In the genomic region with DNA sequence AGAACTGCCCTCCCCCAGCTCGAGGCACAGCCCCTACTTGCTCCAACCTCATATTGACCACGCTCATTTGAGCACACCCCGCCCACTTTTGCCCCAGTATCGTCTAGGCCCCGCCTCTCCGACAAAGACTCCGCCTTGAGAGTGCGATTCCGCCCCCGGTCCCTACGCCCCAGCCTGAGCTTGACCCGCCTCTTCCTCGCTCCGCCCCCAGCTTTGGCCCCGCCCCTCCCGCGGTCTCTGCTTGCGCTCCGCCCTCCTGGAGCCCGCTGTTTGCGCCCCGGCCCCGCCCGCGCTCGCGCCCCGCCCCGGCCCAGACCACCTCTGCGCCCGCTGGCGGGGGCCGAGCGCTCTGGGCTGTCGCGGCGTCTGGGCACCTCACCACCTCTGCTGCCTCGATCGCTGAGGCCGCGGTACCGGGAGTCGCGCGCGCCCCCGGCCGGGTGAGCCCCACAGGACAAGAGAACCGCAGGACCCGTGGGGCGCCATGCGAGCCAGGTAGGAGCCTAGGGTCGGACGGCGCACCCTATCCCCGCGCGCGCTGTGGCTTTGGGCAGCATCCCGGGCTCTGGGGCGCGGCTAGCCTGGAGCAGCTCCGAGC, we compare ENCODE assay signal across 8 mouse cellular contexts. TPM values are rescaled to one million over a fixed set of nuclear protein-coding genes. Genes with fewer than 3 reads are reported as not detected.
DNase-seq lines count a peak whose midpoint lies in the region; ATAC-seq and TF ChIP-seq lines count a peak whose summit lies in the region.

A gene (plus strand): TSS at position 313 of the 598 bp plus-strand sequence.

- no peak for TF ChIP-seq CTCF in E14TG2a.4 (conservative IDR thresholded peaks at IDR 0.05; ENCODE audit: low read length)
- no peak; the same call in 1 of the 2 replicates for TF ChIP-seq CTCF in heart, postnatal 0 days (IDR thresholded peaks at IDR 0.05; ENCODE audit: low read depth)
- no peak for TF ChIP-seq CTCF in liver, embryonic 14.5 days (IDR thresholded peaks at IDR 0.05; ENCODE audit: low read depth)

- peak; percentile 87 for DNase-seq in cerebellum, adult 11 months
- peak; percentile 100 for DNase-seq in heart, postnatal 0 days (ENCODE audit: low spot score)
- peak; percentile 100 for DNase-seq in kidney, postnatal 36 days
- peak; percentile 73 to 80 (median 79) for DNase-seq in liver, embryonic 14.5 days (ENCODE audit: low read depth in 3 of 3, low spot score in 3 of 3)
- DNase-seq in neural tube, embryonic 10.5 days (ENCODE audit: extremely low spot score, low spot score): peak; percentile 99

- peak within 1 kb of the TSS; percentile 77 for H3K4me2 ChIP-seq in forebrain, embryonic 13.5 days
- peak within 1 kb of the TSS; percentile 87 for H3K4me2 ChIP-seq in heart, postnatal 0 days (ENCODE audit: low read depth, low read length)
- H3K4me2 ChIP-seq in liver, embryonic 14.5 days (ENCODE audit: low read depth): peak within 1 kb of the TSS; percentile 66
- H3K4me2 ChIP-seq in stomach, embryonic 15.5 days: peak within 1 kb of the TSS; percentile 64

- H3K27me3 ChIP-seq in E14TG2a.4 (ENCODE audit: insufficient read depth, low read length): 0 out of 2 replicates have a peak, but pooled peaks cover 5% of the 10 kb centered on the region
- no peaks in the 10 kb centered on the region for H3K27me3 ChIP-seq in forebrain, embryonic 13.5 days
- no peaks in the 10 kb centered on the region for H3K27me3 ChIP-seq in heart, postnatal 0 days (ENCODE audit: control insufficient read depth, insufficient read depth, low read length)
- peaks cover 19% of the 10 kb centered on the region for H3K27me3 ChIP-seq in liver, embryonic 14.5 days (ENCODE audit: control insufficient read depth, insufficient read depth, low read length)
- no peaks in the 10 kb centered on the region for H3K27me3 ChIP-seq in stomach, embryonic 15.5 days (replicated peaks)

- under 1% methylated on average over 59 of the region's 63 CpGs for WGBS in forebrain, embryonic 13.5 days
- WGBS in heart, postnatal 0 days: under 1% methylated on average over 54 of the region's 63 CpGs
- WGBS in liver, embryonic 14.5 days (ENCODE audit: insufficient replicate concordance): under 1% methylated on average over 62 of the region's 63 CpGs
- WGBS in stomach, embryonic 15.5 days: under 1% methylated on average over 62 of the region's 63 CpGs

- H3K36me3 ChIP-seq in E14TG2a.4 (ENCODE audit: insufficient read depth, low read length): peaks cover 7% of the 10 kb centered on the region
- no peaks in the 10 kb centered on the region for H3K36me3 ChIP-seq in forebrain, embryonic 13.5 days (ENCODE audit: poor library complexity, severe bottlenecking)
- no peaks in the 10 kb centered on the region for H3K36me3 ChIP-seq in heart, postnatal 0 days (replicated peaks; ENCODE audit: control insufficient read depth, insufficient read depth, low read length)
- no peaks in the 10 kb centered on the region for H3K36me3 ChIP-seq in liver, embryonic 14.5 days (replicated peaks; ENCODE audit: control insufficient read depth, insufficient read depth, low read depth)
- H3K36me3 ChIP-seq in stomach, embryonic 15.5 days: no peaks in the 10 kb centered on the region

- peak within 1 kb of the TSS; percentile 72 for H3K27ac ChIP-seq in forebrain, embryonic 13.5 days
- peak within 1 kb of the TSS; percentile 93 for H3K27ac ChIP-seq in heart, postnatal 0 days (ENCODE audit: low read depth)
- H3K27ac ChIP-seq in liver, embryonic 14.5 days: no peak within 1 kb of the TSS
- H3K27ac ChIP-seq in stomach, embryonic 15.5 days: peak within 1 kb of the TSS; percentile 88

- H3K9me3 ChIP-seq in E14TG2a.4 (ENCODE audit: low read length): no peaks in the 10 kb centered on the region
- no peaks in the 10 kb centered on the region for H3K9me3 ChIP-seq in forebrain, embryonic 13.5 days (replicated peaks)
- no peaks in the 10 kb centered on the region for H3K9me3 ChIP-seq in heart, postnatal 0 days (replicated peaks; ENCODE audit: control insufficient read depth, low read length)
- H3K9me3 ChIP-seq in liver, embryonic 14.5 days (ENCODE audit: control insufficient read depth, low read length): no peaks in the 10 kb centered on the region
- no peaks in the 10 kb centered on the region for H3K9me3 ChIP-seq in stomach, embryonic 15.5 days

- H3K9ac ChIP-seq in forebrain, embryonic 13.5 days: peak within 1 kb of the TSS; percentile 80
- peak within 1 kb of the TSS; percentile 95 for H3K9ac ChIP-seq in heart, postnatal 0 days (replicated peaks; ENCODE audit: low read depth, low read length)
- 0 out of 2 replicates have a peak within 1 kb of the TSS, but pooled peaks have one; percentile 36 for H3K9ac ChIP-seq in liver, embryonic 14.5 days (replicated peaks)
- H3K9ac ChIP-seq in stomach, embryonic 15.5 days: peak within 1 kb of the TSS; percentile 90

- peaks cover 59% of the 10 kb centered on the region for H3K4me1 ChIP-seq in E14TG2a.4 (replicated peaks; ENCODE audit: low read depth, low read length)
- H3K4me1 ChIP-seq in forebrain, embryonic 13.5 days: peaks cover 44% of the 10 kb centered on the region
- H3K4me1 ChIP-seq in heart, postnatal 0 days (ENCODE audit: control insufficient read depth, insufficient read depth): peaks cover 12% of the 10 kb centered on the region
- peaks cover 0 to 6% of the 10 kb centered on the region in 2 experiments; a peak in 2 of 4 replicates for H3K4me1 ChIP-seq in liver, embryonic 14.5 days (replicated peaks; ENCODE audit: control insufficient read depth in 2 of 2, insufficient read depth in 2 of 2, low read length in 1 of 2)
- H3K4me1 ChIP-seq in stomach, embryonic 15.5 days: peaks cover 25% of the 10 kb centered on the region

- no peak for TF ChIP-seq EP300 in heart, postnatal 0 days (IDR thresholded peaks at IDR 0.05; ENCODE audit: low read depth)
- no peak for TF ChIP-seq EP300 in liver, embryonic 14.5 days (IDR thresholded peaks at IDR 0.05; ENCODE audit: low read depth)

- H3K4me3 ChIP-seq in E14TG2a.4 (replicated peaks; ENCODE audit: low read length): peak within 1 kb of the TSS; percentile 96
- peak within 1 kb of the TSS; percentile 88 for H3K4me3 ChIP-seq in forebrain, embryonic 13.5 days
- H3K4me3 ChIP-seq in heart, postnatal 0 days (ENCODE audit: low read depth, low read length): peak within 1 kb of the TSS; percentile 98
- peak within 1 kb of the TSS; percentile 59 for H3K4me3 ChIP-seq in liver, embryonic 14.5 days (ENCODE audit: insufficient read depth in 1 of 2, low read depth in 2 of 2, low read length in 2 of 2)
- H3K4me3 ChIP-seq in stomach, embryonic 15.5 days (replicated peaks): peak within 1 kb of the TSS; percentile 83

- ATAC-seq in forebrain, embryonic 13.5 days: peak; percentile 92
- peak; percentile 95 for ATAC-seq in heart, postnatal 0 days (ENCODE audit: insufficient read depth, low read depth)
- peak; percentile 92 for ATAC-seq in liver, embryonic 14.5 days (ENCODE audit: insufficient read depth)
- ATAC-seq in stomach, embryonic 15.5 days (ENCODE audit: insufficient read depth, low FRiP score, low read depth): peak; percentile 94

RNA-seq across cellular contexts. Expression of the gene that starts here (rescaled TPM):
- polyA plus RNA-seq in forebrain, embryonic 13.5 days (2015; fragmentation: Nextera tagmentation; extraction: Ambion mirVana): 16.1 and 18.4 TPM in 2 replicates
- 50.6 and 74.8 TPM in 2 replicates for total RNA-seq in heart, postnatal 0 days (2014; rRNA removed; ENCODE audit: low replicate concordance)
- polyA plus RNA-seq in heart, postnatal 0 days (2015; fragmentation: Nextera tagmentation; extraction: Ambion mirVana): 11.0 and 15.1 TPM in 2 replicates
- 0.51 and 0.55 TPM in 2 replicates for polyA plus RNA-seq in liver, embryonic 14.5 days (2012; rRNA removed)
- polyA plus RNA-seq in liver, embryonic 14.5 days (2014; fragmentation: Nextera tagmentation; extraction: Ambion mirVana): 0.63 and 0.83 TPM in 2 replicates
- 18.4 and 19.8 TPM in 2 replicates for polyA plus RNA-seq in stomach, embryonic 15.5 days (2015; fragmentation: Nextera tagmentation; extraction: Ambion mirVana)

Comparison
In these comparisons a context has a peak if more than half of its experiments do, and no peak if none do; other contexts are left out.
1. Peak in DNase-seq, ATAC-seq, H3K4me3 ChIP-seq, H3K9ac ChIP-seq and H3K4me2 ChIP-seq in liver, embryonic 14.5 days; RNA of the gene not detected or under 1 TPM.
2. H3K9ac ChIP-seq: peak in every context shown above with its lines; median percentile 95 in heart, postnatal 0 days; 90 in stomach, embryonic 15.5 days; 80 in forebrain, embryonic 13.5 days; 36 in liver, embryonic 14.5 days.